Mouse (Mus musculus) kidney, embryonic 14.5 days (tissue): ENCODE measurements around the gene Grm2. TPM values are rescaled to one million over a fixed set of nuclear protein-coding genes. Genes with fewer than 3 reads are reported as not detected.

Experiments
- ATAC-seq: fragments of 200-750 bp; cut with Nextera tagmentation; 2 replicates; pipeline ENCODE4 v1.8.0; 2017; ENCODE audit warnings: moderate number of reproducible peaks, mild to moderate bottlenecking, moderate TSS enrichment, moderate library complexity; ENCODE audit not compliant: low FRiP score, low TSS enrichment
- H3K27ac ChIP-seq: fragments of 300-500 bp; sonication (generic); 2 replicates; pipeline ENCODE4 v1.5.1; 2014; ENCODE audit warnings: low read depth, mild to moderate bottlenecking, low read length, moderate library complexity, mixed read lengths
- H3K27me3 ChIP-seq: fragments of 300-500 bp; sonication (generic); 2 replicates; pipeline ENCODE4 v1.6.1; 2014; ENCODE audit warnings: mild to moderate bottlenecking, low read length; ENCODE audit not compliant: control insufficient read depth, insufficient read depth
- H3K36me3 ChIP-seq: fragments of 300-500 bp; sonication (generic); 2 replicates; pipeline ENCODE4 v1.6.1; 2014; ENCODE audit warnings: low read length, mixed read lengths; ENCODE audit not compliant: control insufficient read depth, insufficient read depth
- H3K4me1 ChIP-seq: fragments of 300-500 bp; sonication (generic); 2 replicates; pipeline ENCODE4 v1.6.1; 2014; ENCODE audit warnings: low read length, mixed read lengths; ENCODE audit not compliant: control insufficient read depth, insufficient read depth
- H3K4me2 ChIP-seq: fragments of 300-500 bp; sonication (generic); replicated peaks from 2 replicates; pipeline ENCODE4 v1.6.1; 2014; ENCODE audit warnings: low read depth, mild to moderate bottlenecking, low read length
- H3K4me3 ChIP-seq: fragments of 300-500 bp; sonication (generic); 2 replicates; pipeline ENCODE4 v1.5.1; 2014; ENCODE audit warnings: mild to moderate bottlenecking, low read length
- H3K9ac ChIP-seq: fragments of 300-500 bp; sonication (generic); 2 replicates; pipeline ENCODE4 v1.6.1; 2014; ENCODE audit warnings: low read depth, mild to moderate bottlenecking, low read length, moderate library complexity
- H3K9me3 ChIP-seq: fragments of 300-500 bp; sonication (generic); 2 replicates; pipeline ENCODE4 v1.6.1; 2016; ENCODE audit warnings: low read length; ENCODE audit not compliant: control insufficient read depth
- WGBS: fragments of 180-500 bp; shearing (Covaris S2); extraction: QIAGEN DNeasy Blood & Tissue Kit; methylation state at CpG from one replicate; pipeline ENCODE4 v1.1.7; 2014; 5-methylcytosine and 5-hydroxymethylcytosine counted together
- polyA plus RNA-seq: library from polyadenylated mRNA; unstranded; fragments of >200 nt; fragmentation: Nextera tagmentation; extraction: Ambion mirVana; gene quantifications from 2 replicates; pipeline ENCODE4 v1.2.1, GENCODE M21; 2014

The Grm2 gene
- polyA plus RNA-seq, 1 experiment from 2014 or later: not detected

DNA sequence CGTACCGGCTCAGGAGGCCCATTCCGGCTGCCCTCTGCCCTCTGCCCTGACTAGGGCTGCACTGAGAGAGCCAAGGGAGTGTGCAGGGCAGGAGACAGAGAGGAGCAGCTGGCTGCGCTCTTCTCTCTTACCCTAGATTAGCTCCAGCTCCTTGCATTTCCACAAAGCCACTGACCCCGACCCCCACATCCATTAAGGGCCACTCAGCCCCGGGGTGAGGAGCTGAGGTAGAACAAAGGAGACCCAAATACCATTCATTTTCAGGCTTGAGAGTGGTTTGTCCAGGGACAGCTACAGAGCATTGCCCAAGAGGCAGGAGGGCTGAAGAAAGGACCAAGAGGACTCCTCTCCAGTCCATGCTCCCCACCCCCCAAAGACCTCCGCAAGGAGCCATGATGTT is 3.6 kb upstream of the Grm2 start:
- Histone ChIP-seq H3K27me3 (peaks cover 12% of the 10 kb centered on the region), H3K27ac (no peak overlapping the region), H3K9me3 (no peaks in the 10 kb centered on the region), H3K4me3 (no peak overlapping the region), H3K4me2 (no peak overlapping the region), H3K4me1 (0 out of 2 replicates have a peak, but pooled peaks cover 3% of the 10 kb centered on the region), H3K9ac (no peak overlapping the region), H3K36me3 (peaks cover 44% of the 10 kb centered on the region)
- ATAC-seq: no peak
- 77% methylated on average over 7 of the region's 7 CpGs for WGBS

DNA sequence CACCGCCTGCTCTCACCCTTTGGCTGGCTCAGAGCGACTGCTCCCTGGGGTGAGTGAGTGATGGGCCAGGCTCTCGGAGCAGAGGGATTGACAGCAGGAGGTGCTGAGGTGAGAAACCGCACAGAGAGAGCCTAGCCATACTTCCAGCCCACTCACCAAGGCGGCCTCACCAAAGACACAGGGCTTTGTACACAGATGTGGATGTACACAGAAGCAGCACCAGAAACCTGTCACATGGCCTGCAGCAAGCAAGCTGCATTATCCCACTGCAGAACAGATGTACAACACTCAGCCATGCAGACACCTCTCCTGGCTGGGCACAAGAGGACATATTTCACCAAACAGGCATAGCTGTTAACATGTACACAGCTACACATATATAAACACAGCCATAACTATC is 1.7 kb upstream of the Grm2 start:
- ATAC-seq: no peak
- WGBS: 34% methylated on average over 5 of the region's 5 CpGs
- no peak overlapping the region for H3K27ac ChIP-seq
- peaks cover 35% of the 10 kb centered on the region for H3K36me3 ChIP-seq
- 0 out of 2 replicates have a peak, but pooled peaks cover 3% of the 10 kb centered on the region for H3K4me1 ChIP-seq
- H3K9me3 ChIP-seq: no peaks in the 10 kb centered on the region
- H3K9ac ChIP-seq: no peak overlapping the region
- peaks cover 16% of the 10 kb centered on the region for H3K27me3 ChIP-seq
- H3K4me3 ChIP-seq: no peak overlapping the region
- H3K4me2 ChIP-seq: no peak overlapping the region

DNA sequence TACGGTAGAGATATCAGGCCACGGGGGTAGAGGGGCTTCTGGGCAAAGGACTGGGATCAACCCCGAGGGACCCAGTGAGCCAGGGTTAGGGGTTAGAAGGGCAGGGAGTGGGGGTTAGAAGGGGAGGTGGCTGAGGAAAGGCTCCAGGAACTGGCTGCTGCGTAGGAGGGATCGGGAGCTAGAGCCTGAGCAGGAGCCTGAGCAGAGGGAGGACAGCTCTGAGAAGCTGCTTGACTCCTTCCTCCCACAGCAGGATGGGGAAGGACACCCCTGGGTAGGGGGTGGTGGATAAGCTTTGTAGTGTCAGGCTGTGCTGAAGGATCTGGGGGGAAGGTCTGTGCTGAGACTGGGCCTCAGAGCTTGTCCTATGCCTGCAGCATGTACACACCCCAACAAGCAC is 938 bp upstream of the Grm2 start:
- H3K9me3 ChIP-seq: no peaks in the 10 kb centered on the region
- H3K4me3 ChIP-seq: no peak overlapping the region
- H3K27ac ChIP-seq: no peak overlapping the region
- 0 out of 2 replicates have a peak, but pooled peaks cover 3% of the 10 kb centered on the region for H3K4me1 ChIP-seq
- ATAC-seq: no peak
- no peak overlapping the region for H3K9ac ChIP-seq
- peaks cover 16% of the 10 kb centered on the region for H3K27me3 ChIP-seq
- peaks cover 28% of the 10 kb centered on the region; the same call in 1 of the 2 replicates for H3K36me3 ChIP-seq
- 23% methylated on average over 5 of the region's 5 CpGs for WGBS
- H3K4me2 ChIP-seq: no peak overlapping the region

DNA sequence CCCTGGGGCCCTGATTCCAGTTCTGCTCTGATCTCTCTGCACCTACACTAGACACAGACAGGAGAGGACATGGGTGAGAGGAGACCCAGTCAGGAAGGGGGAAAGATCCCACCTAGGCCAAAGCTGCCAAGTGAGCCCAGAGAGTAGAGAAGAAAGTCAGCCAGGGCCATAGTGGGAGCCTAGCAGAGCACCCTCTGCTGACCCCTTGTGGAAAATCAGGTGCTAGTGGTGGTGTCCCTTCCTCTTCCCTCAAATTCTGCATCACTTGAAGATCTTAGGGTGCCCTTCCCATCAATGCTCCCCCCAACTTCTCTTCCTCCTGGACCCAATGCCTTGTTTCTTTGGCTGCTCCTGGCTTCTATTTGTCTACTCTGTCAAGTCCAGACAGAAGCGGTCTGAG is 3.2 kb downstream of the Grm2 start:
- 78% methylated on average over 1 of the region's 1 CpGs for WGBS
- Histone ChIP-seq H3K27ac (no peak overlapping the region), H3K4me1 (0 out of 2 replicates have a peak, but pooled peaks cover 3% of the 10 kb centered on the region), H3K36me3 (no peaks in the 10 kb centered on the region), H3K9ac (no peak overlapping the region), H3K4me3 (no peak overlapping the region), H3K4me2 (no peak overlapping the region), H3K27me3 (peaks cover 16% of the 10 kb centered on the region), H3K9me3 (no peaks in the 10 kb centered on the region)
- no peak for ATAC-seq

DNA sequence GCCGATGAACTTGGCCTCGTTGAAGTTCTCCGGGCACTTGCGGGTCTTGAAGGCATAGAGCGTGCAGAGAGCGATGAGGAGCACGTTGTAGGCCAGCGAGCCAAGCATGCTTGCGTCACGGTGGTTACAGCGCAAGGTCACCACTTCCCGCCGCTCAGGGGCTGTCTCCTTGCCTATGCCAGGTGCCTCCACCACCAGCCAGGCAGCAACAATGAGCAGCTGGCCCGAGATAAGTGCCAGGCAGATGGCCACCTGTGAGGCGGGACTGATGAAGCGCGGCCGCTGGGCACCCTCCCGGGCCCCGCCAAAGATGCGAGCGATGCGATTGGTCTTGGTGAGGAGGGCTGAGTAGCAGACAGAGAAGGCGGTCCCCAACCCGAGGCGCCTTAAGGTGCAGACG is 8.7 kb downstream of the Grm2 start:
- 80% methylated on average over 27 of the region's 27 CpGs for WGBS
- H3K4me3 ChIP-seq: no peak overlapping the region
- H3K27me3 ChIP-seq: no peaks in the 10 kb centered on the region
- no peak overlapping the region for H3K27ac ChIP-seq
- H3K4me2 ChIP-seq: no peak overlapping the region
- no peaks in the 10 kb centered on the region for H3K36me3 ChIP-seq
- no peak for ATAC-seq
- no peak overlapping the region for H3K9ac ChIP-seq
- H3K4me1 ChIP-seq: no peaks in the 10 kb centered on the region
- H3K9me3 ChIP-seq: no peaks in the 10 kb centered on the region

DNA sequence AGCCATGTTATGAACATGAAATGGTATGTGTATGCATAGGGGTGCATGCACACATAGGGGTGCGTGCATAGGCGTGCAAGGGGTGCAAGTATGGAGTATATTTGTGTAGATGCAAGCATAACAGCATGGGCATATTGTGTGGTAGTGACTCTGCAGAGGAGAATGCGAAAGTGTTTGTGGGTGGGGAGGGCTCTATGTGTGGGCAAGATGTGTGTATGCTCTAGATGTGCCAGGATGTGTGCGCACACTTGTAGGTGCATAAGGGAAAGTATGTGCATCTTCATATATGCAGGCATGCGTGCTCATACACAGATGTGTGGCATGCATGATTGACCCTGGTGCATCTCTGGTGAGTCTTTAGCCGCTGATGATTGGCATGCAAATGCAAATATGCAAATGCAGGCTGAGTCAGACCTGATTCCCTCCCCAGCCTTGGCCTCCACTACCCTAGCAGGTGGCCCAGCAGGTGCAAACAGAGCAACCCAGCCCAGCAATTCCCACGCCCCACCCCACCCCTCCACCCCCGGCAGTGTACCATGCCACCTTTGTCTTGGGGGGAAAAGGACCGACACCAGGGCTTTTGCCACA is 10.1 kb downstream of the Grm2 start:
- no peak overlapping the region for H3K4me3 ChIP-seq
- 84% methylated on average over 9 of the region's 9 CpGs for WGBS
- H3K27ac ChIP-seq: no peak overlapping the region
- no peaks in the 10 kb centered on the region for H3K4me1 ChIP-seq
- H3K36me3 ChIP-seq: no peaks in the 10 kb centered on the region
- no peak for ATAC-seq
- H3K27me3 ChIP-seq: no peaks in the 10 kb centered on the region
- H3K9me3 ChIP-seq: no peaks in the 10 kb centered on the region
- no peak overlapping the region for H3K9ac ChIP-seq
- H3K4me2 ChIP-seq: no peak overlapping the region

DNA sequence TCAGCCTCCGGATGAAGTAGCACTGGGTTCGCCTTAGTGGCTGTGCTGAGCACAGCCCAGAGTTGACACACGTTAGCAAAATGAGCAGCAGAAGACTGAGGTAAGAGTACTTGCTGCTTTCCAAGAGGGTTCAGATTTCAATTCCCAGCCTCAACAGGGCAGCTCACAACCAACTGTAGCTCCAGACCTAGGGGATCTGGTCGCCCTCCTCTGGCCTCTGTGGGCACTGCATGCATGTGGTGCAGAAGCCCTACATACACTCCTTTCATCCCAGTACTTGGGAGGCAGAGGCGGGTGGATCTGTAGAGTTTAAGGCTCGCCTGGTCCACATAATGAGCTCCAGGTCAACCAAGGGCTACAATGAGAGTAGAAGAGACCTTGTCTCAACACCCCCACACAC is 12.1 kb downstream of the Grm2 start:
- no peaks in the 10 kb centered on the region for H3K27me3 ChIP-seq

DNA sequence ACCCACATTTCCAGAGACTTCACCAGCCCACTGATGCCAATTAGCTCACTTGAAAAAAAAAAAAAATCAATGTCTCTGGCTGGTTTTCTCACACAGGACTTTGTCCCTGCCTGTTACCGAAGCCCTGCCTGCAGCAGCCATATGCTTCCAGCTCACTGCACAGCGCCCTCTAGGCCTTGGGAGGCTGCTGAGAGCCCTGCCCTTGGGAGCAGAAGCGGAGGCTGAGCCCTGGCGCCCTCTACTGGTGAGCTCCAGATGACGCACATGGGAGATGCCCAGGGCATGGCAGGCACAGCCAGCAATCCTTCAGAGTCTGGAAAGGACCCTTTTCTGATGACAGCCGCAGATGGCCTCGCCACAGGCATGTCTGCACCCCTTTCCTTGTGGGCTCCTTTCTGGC is 12.8 kb downstream of the Grm2 start:
- H3K36me3 ChIP-seq: no peaks in the 10 kb centered on the region
- no peaks in the 10 kb centered on the region for H3K9me3 ChIP-seq
- 0 out of 2 replicates have a peak, but pooled peaks have one; percentile 60 for ATAC-seq
- H3K9ac ChIP-seq: no peak overlapping the region
- H3K4me2 ChIP-seq: no peak overlapping the region
- H3K27ac ChIP-seq: no peak overlapping the region
- WGBS: 32% methylated on average over 7 of the region's 7 CpGs
- H3K4me1 ChIP-seq: no peaks in the 10 kb centered on the region
- no peaks in the 10 kb centered on the region for H3K27me3 ChIP-seq
- no peak overlapping the region for H3K4me3 ChIP-seq

More for the DNA sequence above, 12.1 kb downstream of the Grm2 start:
- Histone ChIP-seq H3K9me3 (no peaks in the 10 kb centered on the region), H3K4me1 (no peaks in the 10 kb centered on the region), H3K36me3 (no peaks in the 10 kb centered on the region), H3K27ac (no peak overlapping the region), H3K4me2 (no peak overlapping the region), H3K9ac (no peak overlapping the region), H3K4me3 (no peak overlapping the region)
- 70% methylated on average over 6 of the region's 6 CpGs for WGBS
- no peak for ATAC-seq

DNA sequence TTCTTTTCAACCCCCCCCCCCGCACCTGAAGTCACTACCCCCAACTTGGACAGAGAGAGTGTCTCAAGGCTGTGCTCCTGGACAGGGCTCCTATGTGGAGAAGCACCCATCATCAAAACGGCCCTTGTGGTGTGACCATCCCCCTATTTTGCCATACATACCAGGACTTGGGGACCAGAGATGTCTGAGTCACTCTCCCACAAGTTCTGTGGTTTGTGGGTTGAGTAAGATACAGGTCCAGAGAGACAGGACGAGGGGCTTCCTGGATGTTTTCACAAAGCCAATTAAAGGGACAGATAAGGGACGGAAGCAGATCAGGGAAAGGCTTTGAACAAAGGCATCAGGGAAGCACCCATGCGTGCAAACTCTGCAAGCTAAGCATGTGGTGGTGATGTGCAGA is 14.5 kb downstream of the Grm2 start:
- Histone ChIP-seq H3K27me3 (no peaks in the 10 kb centered on the region), H3K9me3 (no peaks in the 10 kb centered on the region), H3K9ac (no peak overlapping the region), H3K4me2 (no peak overlapping the region), H3K27ac (no peak overlapping the region), H3K36me3 (no peaks in the 10 kb centered on the region), H3K4me3 (no peak overlapping the region), H3K4me1 (no peaks in the 10 kb centered on the region)
- WGBS: 56% methylated on average over 5 of the region's 5 CpGs
- ATAC-seq: no peak
